Mouse (Mus musculus) adrenal gland, postnatal 0 days (tissue): ENCODE results near the gene Xlr4b. TPM values are rescaled to one million over a fixed set of nuclear protein-coding genes. Genes with fewer than 3 reads are reported as not detected.

ENCODE experiments used
- polyA plus RNA-seq: library from polyadenylated mRNA; unstranded; fragments of >200 nt; fragmentation: Nextera tagmentation; extraction: Ambion mirVana; gene quantifications from 2 replicates; pipeline ENCODE4 v1.2.1, GENCODE M21; 2015

Gene Xlr4b
- polyA plus RNA-seq: 0.62 and 9.2 TPM in 2 replicates

GRCm38 (mm10) chrX:73213819-73214564, at the start of gene Xlr4b:
Gene Xlr4b (plus strand): TSS chrX:73214333.

DNA sequence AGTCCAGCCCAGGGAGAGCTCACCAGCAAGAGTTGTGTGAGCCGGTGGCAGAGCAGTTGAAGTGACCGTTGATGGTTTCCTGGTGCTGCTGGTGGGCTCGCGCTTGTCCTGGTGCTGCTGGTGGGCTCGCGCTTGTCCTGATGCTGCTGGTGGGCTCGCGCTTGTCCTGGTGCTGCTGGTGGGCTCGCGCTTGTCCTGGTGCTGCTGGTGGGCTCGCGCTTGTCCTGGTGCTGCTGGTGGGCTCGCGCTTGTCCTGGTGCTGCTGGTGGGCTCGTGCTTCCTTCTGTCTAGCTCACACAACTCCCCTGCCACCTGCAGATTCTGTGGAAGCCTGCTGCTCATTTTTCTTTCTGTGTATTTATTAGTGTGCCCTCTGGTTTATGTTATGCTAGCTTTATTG, 37.2 kb upstream of the Xlr4b start, which contains the start of gene Spin2d:
Gene Spin2d, minus strand, starts transcription at position 101 of the 400 bp plus-strand sequence.

DNA sequence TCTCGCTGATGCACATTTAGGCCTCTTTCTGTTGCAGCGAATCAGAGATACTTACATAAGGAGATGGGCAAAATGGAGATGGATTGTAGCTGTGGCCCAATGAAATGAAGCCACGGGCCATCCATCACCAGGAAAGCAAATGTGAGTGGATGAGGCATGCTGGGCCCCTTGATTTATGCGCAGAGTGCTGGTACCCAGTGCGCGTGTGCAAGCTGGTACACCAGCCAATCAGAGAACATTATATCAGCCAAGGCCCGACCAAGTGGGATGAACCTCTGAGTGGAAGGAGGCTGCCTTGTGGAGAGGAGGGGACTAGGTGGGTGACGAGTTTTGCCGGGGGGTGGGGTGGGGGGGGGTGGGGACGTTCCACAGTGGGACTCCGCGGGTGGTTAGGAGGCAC, 22.2 kb upstream of the Xlr4b start, which contains the start of gene Xlr3b:
Gene Xlr3b, plus strand, starts transcription at position 274 of the 400 bp plus-strand sequence.

GRCm38 (mm10) chrX:73227914-73228605, 13.9 kb downstream of the Xlr4b start, which contains the start of gene F8a:
Gene F8a (plus strand): TSS chrX:73228291.

DNA sequence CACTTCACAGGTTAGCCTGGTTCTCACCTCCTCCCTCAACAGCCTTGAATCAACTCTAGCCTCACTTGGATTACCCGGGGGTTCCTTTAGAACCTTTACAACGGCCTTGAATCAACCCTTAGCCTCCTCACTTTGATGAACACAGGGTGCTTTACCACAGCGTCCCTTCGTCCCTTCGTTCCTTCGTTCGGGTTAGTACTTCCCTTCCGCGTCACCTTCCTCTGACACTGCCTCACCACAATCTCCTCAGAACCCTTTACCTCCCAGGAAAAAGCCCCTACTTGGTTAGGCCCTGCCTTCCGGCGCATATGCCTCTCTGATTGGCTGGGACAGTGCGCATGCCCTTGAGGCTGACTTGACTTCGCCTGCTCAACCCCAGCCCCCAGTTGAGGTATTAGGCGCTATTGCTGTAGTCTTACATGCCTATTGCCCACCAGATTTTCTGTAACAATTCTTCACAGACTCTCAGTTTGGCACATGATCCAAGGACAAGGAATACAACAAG, 28.7 kb downstream of the Xlr4b start, which contains the start of gene Xlr4c:
Gene Xlr4c, minus strand, starts transcription at position 310 of the 505 bp plus-strand sequence.

GRCm38 (mm10) chrX:73265270-73265669, 51.1 kb downstream of the Xlr4b start, which contains the start of gene Xlr3c:
Gene Xlr3c (minus strand): TSS chrX:73265390.

Other genes with a start within 250 kb of the Xlr4b start
- 5.5 and 6.3 TPM in 2 replicates for gene Zfp185, start 227.0 kb upstream of the Xlr4b start, polyA plus RNA-seq
- 0.05 TPM in 1 of 2 replicates, not detected in the other for gene Pnma5, start 177.2 kb upstream of the Xlr4b start, polyA plus RNA-seq
- gene Pnma3, start 149.5 kb upstream of the Xlr4b start, polyA plus RNA-seq: 0.46 and 0.48 TPM in 2 replicates
- gene Xlr4a, start 131.9 kb upstream of the Xlr4b start, polyA plus RNA-seq: 1.5 and 1.6 TPM in 2 replicates
- gene Xlr3a, start 117.2 kb upstream of the Xlr4b start, polyA plus RNA-seq: 1.9 and 3.3 TPM in 2 replicates
- gene Gm14685, start 97.3 kb upstream of the Xlr4b start, polyA plus RNA-seq: 0.06 and 0.09 TPM in 2 replicates
- not detected in 2 replicates for gene Xlr5b, start 65.5 kb upstream of the Xlr4b start, polyA plus RNA-seq
- gene DXBay18, start 64.9 kb upstream of the Xlr4b start, polyA plus RNA-seq: not detected in 2 replicates
- not detected in 2 replicates for gene Spin2d, start 37.3 kb upstream of the Xlr4b start, polyA plus RNA-seq
- 3.0 and 18.5 TPM in 2 replicates for gene Xlr3b, start 22.1 kb upstream of the Xlr4b start, polyA plus RNA-seq
- 17.5 and 22.4 TPM in 2 replicates for gene F8a, start 14.0 kb downstream of the Xlr4b start, polyA plus RNA-seq
- 0.14 TPM in 1 of 2 replicates, not detected in the other for gene Xlr4c, start 28.8 kb downstream of the Xlr4b start, polyA plus RNA-seq
- not detected in 2 replicates for gene Xlr3c, start 51.1 kb downstream of the Xlr4b start, polyA plus RNA-seq
- gene Xlr5a, start 78.6 kb downstream of the Xlr4b start, polyA plus RNA-seq: 0.19 TPM in 1 of 2 replicates, not detected in the other
- not detected in 2 replicates for gene Xlr5c, start 78.6 kb downstream of the Xlr4b start, polyA plus RNA-seq
- gene Gm45015, start 122.5 kb downstream of the Xlr4b start, polyA plus RNA-seq: not detected in 2 replicates
- 4.1 and 4.5 TPM in 2 replicates for gene Zfp275, start 128.3 kb downstream of the Xlr4b start, polyA plus RNA-seq
- gene Gm18336, start 184.4 kb downstream of the Xlr4b start, polyA plus RNA-seq: not detected in 2 replicates
- gene Zfp92, start 196.8 kb downstream of the Xlr4b start, polyA plus RNA-seq: 0.12 and 0.17 TPM in 2 replicates
- 0.82 TPM in 1 of 2 replicates, not detected in the other for gene Trex2, start 221.0 kb downstream of the Xlr4b start, polyA plus RNA-seq
- 62.6 and 76.6 TPM in 2 replicates for gene Haus7, start 244.7 kb downstream of the Xlr4b start, polyA plus RNA-seq